Mouse (Mus musculus) ZHBTc4 (cell line): ENCODE data around the gene Prm2.
A peak's percentile ranks its signal among the peaks of the same experiment; 100 is the strongest.

Source experiments
- DNase-seq: peaks from one replicate; pipeline ENCODE4 v3.0.0-alpha.2; 2011; ENCODE audit warnings: low read depth, low spot score

Gene Prm2

GRCm38 (mm10) chr16:10796034-10796433 lies at the start of gene Prm2:
Prm2 (minus strand) TSS chr16:10796134.
- no peak for DNase-seq

DNA sequence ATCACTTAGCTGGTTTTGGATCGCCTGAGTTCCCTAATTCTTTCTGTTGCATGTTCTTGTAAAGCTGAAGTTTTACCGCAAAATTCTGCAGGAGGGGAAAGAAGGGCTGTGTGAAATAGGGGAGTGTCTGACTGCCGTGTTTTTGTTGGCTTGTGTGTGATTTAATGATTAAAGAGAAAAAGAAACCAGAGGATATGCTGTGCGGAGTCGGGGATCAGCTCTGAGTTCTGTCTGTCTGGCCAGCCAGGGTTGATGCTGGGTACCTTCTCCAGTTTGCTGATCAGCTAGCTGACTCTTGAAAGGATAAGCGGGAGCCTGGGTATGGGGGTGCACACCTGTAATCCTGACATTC lies 48.4 kb upstream of the Prm2 start:
- no peak for DNase-seq

- no peak for DNase-seq
Measured at GRCm38 (mm10) chr16:10843486-10844318, 47.8 kb upstream of the Prm2 start.

DNA sequence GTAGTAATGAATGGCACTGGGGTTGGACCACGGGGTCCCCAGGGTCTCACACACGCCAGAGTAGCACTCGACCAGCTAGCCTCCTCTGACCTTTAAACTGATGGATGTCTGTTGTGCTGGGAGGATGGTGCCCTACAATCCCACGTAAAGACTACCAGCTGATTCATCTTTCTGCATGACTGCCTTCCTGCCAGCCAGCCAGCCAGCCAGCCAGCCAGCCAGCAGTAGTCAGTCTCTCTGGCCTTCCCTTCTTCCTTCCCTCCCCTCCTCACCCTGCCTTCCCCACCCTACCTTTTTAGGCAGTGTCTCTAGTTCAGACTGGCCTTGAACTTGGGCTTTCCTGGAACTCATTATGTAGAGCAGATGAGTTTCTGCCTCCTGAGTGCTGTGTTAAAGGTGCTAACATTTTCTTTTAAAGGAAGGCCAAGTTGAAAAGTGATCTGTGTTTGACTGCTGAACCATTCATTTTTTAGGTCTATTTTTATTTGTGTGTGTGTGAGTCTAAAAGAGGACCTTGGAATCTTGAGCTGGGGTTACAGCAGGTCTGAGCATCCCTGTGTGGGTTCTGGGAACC lies 46.4 kb upstream of the Prm2 start:
- no peak for DNase-seq

GRCm38 (mm10) chr16:10840018-10840417 lies 44.1 kb upstream of the Prm2 start:
- no peak for DNase-seq

- no peak for DNase-seq
Measured at GRCm38 (mm10) chr16:10838487-10839245, 42.7 kb upstream of the Prm2 start.

DNA sequence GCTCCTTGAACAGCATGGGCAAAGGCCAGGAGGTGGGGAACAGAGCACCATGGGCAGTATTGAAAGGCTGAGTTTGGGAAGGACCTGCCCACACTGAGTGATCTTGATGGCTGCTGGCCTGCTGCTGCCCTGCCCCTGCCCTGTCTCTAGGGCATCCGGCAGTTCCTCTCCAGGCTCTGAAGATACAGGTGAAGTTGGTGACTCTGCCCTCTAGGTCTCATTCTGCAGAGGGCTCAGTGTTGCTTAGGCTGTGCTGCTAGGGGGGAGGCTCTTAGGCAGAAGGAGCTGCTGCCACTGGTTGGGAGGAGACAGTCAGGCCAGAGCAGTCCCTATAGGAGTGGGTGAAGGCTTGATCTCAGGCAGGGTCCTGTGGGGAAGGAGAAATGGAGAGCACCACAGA lies 42.0 kb upstream of the Prm2 start:
- DNase-seq, result no peak

DNA sequence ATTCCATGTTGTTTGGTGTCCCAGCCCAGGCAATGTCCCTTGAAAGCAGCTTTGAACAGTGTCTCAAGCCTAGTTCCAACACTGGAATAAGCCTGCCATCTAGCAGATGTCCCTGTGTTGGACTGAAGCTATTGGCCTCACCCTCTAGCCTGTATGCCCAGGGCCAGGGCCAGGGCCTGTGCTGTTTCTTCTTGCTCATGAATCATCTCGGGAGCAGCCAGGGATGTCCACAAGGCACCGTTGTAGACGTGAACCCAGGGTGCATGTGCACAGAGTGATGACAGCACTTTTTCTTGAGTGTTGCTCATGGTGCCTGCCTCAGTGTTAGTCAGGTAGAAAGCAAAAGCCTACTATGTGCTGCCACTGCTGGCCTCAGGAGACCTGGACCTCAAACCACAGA lies 41.3 kb upstream of the Prm2 start:
- DNase-seq, result no peak

- DNase-seq, result no peak
Measured at GRCm38 (mm10) chr16:10836388-10836787, 40.5 kb upstream of the Prm2 start.

GRCm38 (mm10) chr16:10834911-10835587 lies 39.1 kb upstream of the Prm2 start, which contains the start of gene Rmi2:
Rmi2 (plus strand) TSS chr16:10835059.
- DNase-seq, result peak; percentile 94

DNA sequence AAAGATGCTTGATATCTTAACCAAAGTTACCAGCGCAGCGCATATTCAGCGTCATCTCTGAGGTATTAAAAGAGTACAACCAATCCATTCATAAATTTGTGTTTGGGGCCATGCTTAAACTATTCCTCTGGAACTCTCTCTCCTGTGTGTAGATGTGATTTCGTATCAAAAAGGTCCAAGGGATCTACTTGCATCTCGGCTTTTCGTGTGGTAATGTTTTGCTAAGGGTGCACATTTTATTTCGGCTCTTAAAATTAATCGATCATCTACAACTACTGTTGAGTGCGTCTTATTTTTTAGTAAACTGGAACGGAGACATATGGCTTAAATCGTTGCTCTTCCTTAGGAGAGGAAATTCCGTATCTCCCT lies 38.6 kb upstream of the Prm2 start:
- DNase-seq, result no peak

- no peak for DNase-seq
Measured at GRCm38 (mm10) chr16:10828461-10828805, 32.5 kb upstream of the Prm2 start.

DNA sequence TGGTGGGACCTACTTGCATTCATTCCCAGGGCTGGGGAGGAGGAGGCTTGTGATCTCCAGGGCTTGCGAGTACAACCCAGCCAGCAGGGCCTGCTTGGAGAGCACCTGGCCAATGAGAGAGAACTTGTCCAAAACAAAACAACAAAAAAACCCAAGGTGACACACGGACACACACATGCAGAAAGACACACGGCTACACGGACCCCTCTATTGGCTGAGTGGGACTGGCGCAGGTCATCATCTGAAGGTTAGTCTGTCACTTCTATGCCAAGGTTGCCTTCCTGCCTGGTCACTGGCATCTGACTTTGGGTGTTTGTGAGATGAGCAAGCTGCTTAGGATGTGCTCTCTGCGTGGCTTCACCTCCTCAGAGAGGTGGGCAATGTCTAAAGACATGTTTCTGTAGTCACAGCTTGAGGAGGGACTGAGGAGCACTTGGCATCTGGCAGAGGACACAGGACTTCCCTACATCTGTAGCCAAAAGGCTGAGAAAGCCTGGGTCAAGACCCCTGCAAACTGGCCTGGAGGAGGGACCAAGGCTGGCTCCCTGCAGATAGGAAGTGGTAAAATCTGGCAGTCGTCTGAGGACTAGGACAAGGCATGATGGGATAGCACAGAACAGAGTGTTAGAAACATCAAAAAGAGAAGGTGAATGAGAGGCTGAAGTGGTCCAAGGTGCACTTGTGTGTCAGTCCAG lies 32.0 kb upstream of the Prm2 start:
- DNase-seq, result no peak

DNA sequence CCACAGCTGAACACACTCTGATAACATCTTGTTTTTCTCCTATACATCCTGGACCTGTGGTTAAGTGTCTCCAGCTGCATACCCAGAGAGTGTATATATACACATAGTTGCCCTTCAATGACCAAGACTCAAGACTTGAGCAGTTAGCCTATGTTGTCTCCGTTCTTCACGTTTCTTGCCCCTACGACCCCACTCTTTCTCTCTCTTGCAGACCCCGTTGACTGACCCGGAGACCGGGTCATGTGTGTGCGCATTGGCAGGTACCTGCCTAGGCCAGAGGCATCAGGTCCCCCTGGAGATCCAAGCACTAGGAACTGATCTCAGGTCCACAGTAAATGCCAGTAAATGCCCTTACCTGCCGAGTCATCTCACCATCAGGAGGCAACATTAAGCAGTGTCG lies 31.3 kb upstream of the Prm2 start:
- DNase-seq, result no peak

DNA sequence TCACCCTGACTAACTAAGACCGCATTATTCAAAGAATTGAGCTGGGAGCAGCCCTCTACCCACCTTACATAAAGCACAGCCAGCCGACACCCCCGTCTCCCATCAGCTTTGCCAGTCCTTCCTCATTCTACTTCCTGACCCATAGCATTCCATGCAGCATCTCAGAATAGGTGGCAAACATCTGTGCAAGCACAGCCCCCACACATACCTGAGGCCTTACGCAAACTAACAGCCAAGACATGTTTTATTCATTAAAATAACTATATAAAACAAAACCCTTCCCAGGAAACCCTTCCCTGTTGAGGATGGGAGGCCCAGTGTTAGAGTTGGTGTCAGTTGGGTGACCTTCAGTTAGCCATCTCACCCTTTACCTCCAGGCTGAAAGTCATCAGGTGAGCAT lies 29.9 kb upstream of the Prm2 start:
- DNase-seq, result no peak

DNA sequence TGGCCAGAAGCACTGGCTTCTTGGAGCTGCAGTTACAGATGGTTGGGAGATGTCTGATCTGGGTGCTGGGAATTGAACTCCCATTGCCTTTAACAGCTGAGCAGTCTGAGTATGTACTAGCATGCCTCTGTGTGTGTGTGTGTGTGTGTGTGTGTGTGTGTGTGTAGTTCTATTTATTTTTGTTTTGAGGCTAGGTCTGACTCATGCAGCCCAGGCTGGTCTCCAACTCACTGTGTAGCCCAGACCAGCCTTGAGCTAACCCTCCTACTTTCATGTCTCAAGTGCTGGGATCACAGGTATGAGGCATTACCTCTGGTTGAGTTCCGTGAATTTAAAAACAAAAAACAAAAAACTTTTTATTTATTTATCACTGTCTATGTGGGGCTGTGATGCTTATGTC lies 28.6 kb upstream of the Prm2 start:
- no peak for DNase-seq

- no peak for DNase-seq
Measured at GRCm38 (mm10) chr16:10821387-10821786, 25.5 kb upstream of the Prm2 start.

GRCm38 (mm10) chr16:10819966-10820365 lies 24.0 kb upstream of the Prm2 start:
- no peak for DNase-seq

DNA sequence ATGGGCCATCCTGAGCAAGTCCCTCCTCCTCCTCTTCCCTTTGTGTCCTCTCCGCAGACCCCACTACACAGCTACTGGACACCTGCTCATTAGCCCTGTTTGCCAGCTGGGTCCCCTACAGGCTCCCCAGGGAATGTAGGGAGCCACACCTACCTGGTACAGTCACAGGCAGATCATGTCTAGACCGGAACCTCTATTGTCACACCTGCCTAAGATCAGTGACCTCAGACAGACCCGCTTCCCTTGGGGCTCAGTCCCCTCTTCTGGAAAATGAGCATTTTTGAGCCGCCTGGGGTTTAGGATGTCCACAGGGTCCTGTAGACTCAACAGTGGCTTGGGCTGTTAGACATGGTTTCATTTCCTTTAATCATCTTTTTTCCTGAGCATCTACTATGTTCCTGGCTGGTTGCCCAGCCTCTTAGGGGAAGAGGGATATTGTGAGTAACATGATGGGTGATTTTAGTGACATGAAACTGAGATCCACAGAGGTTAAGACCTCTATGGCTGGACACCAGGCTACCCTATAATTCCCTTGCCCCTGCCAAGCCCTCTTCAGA lies 22.7 kb upstream of the Prm2 start:
- DNase-seq, result no peak

DNA sequence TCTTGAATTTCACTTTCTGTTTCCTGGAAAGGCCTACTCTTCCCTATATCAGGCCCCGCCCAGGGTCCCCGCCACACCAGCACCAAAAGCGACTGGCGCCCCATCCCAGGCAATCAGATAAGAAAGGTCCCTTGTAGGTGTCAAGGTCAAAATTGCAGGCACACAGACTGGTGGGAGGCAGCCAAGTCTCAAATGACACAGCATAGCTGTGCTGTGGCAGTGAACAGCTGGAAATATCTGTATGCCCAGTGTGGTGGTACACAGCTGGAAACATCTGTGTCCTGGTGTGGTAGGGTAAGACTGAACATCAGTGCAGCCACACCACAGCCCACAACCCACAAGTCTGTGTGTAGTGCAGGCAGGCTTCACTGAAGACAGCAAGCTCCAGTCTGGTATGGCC lies 18.9 kb upstream of the Prm2 start:
- peak; percentile 25 for DNase-seq

DNA sequence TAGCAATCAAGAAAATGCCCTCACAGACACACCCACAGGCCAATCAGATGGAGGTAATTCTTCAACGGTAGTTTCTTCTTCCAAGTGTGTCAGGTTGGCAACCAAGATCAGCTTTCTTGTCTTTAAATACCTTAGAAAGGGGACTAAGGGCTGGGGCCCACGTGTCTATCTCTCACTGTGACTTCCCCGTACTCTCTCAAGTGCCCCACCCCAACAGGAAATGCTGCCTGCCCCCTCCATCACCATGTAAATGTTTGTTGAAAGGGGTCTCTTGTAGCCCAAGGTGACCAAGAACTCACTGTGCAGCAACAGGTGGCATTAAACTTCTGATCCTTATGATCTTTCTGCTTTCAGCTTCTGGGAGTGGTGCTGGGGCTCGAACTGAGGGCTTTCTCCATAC lies 17.8 kb upstream of the Prm2 start:
- no peak for DNase-seq
